Mouse (Mus musculus) lung, adult 10 weeks (tissue): Measurements from ENCODE around the gene Fanci. TPM values are rescaled to one million over a fixed set of nuclear protein-coding genes. Genes with fewer than 3 reads are reported as not detected.

Source experiments
- polyA plus RNA-seq: library from polyadenylated mRNA; stranded (reverse); fragments of 350-450 nt; fragmentation: Illumina TruSeq; extraction: RNeasy Lipid Tissue Mini Kit (QIAGEN cat#74804); gene quantifications from one replicate; pipeline ENCODE4 v1.2.3, GENCODE M21; 2014; ENCODE audit warnings: low read depth, low replicate concordance; ENCODE audit not compliant: insufficient read depth

Gene Fanci
- polyA plus RNA-seq = 0.22 TPM

GRCm38 (mm10) chr7:79391883-79392649, at the start of gene Fanci:
Gene Fanci (plus strand): TSS chr7:79391929.

DNA sequence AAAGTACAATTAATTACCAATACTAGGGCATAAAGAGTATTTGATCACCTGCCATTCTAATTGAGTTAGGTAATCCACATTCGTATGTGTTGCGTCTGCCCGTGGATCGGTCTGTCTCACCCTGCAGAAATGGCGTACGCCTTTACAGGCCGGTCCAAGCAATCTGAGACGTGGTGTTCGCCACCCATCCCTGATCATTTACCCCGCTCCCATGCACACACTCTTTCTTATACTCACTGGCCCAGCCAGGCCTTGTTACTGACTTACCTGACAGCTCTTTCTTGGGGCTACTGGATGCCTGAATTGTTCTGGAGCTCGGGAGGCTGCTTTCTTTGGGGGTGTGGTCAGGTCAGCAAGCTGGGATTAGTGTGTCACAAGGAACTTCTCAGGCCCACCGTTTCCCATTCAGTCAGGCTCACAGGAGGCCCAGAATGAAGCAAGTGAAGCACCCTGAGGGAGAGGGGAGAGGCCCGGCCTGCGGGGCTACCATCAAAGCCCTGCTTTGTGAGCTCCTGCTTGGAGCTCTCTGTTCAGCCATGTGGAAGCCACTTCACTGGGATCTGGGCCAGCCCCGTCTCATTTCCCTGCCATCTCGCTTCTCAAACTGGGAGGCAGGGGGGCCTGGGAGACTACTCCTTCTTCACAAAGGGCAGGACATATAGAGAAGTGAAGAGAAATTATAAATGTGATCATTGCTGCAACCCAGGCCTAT, 5.2 kb upstream of the Fanci start, which contains the start of gene Rlbp1:
TSS of gene Rlbp1 (minus strand) at position 627 of the 712 bp plus-strand sequence.

DNA sequence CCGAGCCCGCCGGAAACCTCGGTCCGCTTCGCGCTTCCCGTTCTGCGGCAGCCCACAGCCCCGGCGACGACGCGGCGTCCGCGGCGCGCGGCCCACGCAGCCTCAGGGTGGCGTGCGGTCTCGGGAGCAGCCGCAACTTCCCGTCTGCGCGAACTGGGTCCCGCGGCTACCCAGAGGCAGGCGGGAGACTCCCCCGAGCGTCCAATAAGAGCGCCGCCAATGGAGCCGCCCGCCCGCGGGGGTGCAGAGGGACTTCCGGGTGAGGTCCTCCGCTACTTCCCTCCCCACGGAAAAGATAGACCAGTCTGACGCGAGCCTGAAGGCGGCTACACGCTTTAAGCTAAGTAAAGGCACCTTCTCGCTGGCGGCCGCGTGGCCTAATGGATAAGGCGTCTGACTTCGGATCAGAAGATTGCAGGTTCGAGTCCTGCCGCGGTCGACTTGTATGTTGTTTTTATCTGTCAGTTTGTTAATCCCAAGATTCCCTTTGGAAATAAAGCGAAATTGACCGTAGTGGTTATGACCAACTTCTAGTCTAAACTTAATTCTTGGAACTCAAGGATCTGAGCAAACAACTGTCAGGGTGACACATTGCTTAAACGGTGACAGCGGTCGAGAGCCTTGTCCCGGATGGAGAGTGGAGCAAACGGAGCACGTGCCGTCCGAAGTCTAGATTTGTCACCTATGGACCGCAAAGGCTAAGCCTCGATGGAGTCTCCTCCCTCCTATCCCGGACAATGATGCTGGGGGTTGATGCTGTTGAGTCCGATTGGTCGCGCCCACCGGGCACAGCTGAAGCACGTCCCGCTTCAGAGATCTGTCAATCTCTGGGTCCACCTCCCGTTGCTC, 74.5 kb downstream of the Fanci start, which contains the start of gene Polg:
TSS of gene Polg (minus strand) at position 310 of the 849 bp plus-strand sequence.

Other genes starting within 250 kb of the Fanci start
- 205 TPM for gene Mfge8, start 242.9 kb upstream of the Fanci start, polyA plus RNA-seq
- gene Abhd2, start 118.7 kb upstream of the Fanci start, polyA plus RNA-seq = 34.2 TPM
- 0.46 TPM for gene Rlbp1, start 4.9 kb upstream of the Fanci start, polyA plus RNA-seq
- gene Polg, start 74.4 kb downstream of the Fanci start, polyA plus RNA-seq = 25.9 TPM
- gene Rhcg, start 225.7 kb downstream of the Fanci start, polyA plus RNA-seq = not detected